Mouse (Mus musculus) CH12.LX (cell line): Measurements from ENCODE around the gene H2-Ab1.
"Not testable (repeated sequence)": the region's sequence is repeated elsewhere in the genome, so short reads cannot be mapped to it uniquely, and the experiment has no call there.

Experiments
- EP300 ChIP-seq: IDR thresholded peaks from 2 replicates; pipeline ENCODE4 v1.6.1; 2011; ENCODE audit warnings: low read length, improper control_type of control experiment
- MYC ChIP-seq: IDR thresholded peaks from 2 replicates; pipeline ENCODE4 v1.6.1; 2011; ENCODE audit warnings: low read depth, mild to moderate bottlenecking, improper control_type of control experiment, low read length
- POLR2AphosphoS2 ChIP-seq: IDR thresholded peaks from 2 replicates; pipeline ENCODE4 v1.6.1; 2011; ENCODE audit warnings: low read depth, low read length, improper control_type of control experiment

GRCm38 (mm10) chr17:34220401-34220800 is 37.1 kb upstream of the H2-Ab1 start:
- not testable (repeated sequence) for TF ChIP-seq POLR2AphosphoS2, EP300, MYC
